Mouse (Mus musculus) bone marrow macrophage, adult 2 months (primary cell): ENCODE measurements around the gene Btbd9.

Experiments used
- CTCF ChIP-seq: IDR thresholded peaks from 2 replicates; pipeline ENCODE4 v1.5.1; 2012; ENCODE audit warnings: low read depth, mild to moderate bottlenecking, low read length, moderate library complexity
- POLR2A ChIP-seq: IDR thresholded peaks from 2 replicates; pipeline ENCODE4 v1.6.1; 2012; ENCODE audit warnings: mild to moderate bottlenecking, low read depth, low read length, borderline replicate concordance

DNA sequence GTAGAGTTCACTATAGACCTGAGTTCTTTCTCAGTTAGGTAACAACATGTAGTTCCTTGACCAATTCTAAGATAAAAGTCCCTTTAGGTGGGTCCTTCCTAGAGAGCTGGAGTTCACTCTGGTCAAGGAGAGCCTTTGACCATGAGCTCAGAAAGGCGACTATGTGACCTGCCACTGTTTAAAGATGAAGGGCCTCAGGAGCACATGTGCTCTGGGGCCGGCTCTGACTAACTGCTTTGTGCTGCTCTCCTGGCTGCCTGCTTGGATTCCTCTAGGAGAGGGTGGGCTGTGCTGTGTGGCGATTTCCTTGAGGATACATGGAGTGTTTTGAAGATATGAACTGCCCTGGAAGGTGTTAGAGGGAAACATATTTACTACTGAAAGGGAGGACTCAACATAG lies 382.2 kb downstream of the Btbd9 start:
- TF ChIP-seq CTCF (no peak), POLR2A (no peak)
